Mouse (Mus musculus): Measurements from ENCODE around the gene Rab3gap2.

Gene Rab3gap2

DNA sequence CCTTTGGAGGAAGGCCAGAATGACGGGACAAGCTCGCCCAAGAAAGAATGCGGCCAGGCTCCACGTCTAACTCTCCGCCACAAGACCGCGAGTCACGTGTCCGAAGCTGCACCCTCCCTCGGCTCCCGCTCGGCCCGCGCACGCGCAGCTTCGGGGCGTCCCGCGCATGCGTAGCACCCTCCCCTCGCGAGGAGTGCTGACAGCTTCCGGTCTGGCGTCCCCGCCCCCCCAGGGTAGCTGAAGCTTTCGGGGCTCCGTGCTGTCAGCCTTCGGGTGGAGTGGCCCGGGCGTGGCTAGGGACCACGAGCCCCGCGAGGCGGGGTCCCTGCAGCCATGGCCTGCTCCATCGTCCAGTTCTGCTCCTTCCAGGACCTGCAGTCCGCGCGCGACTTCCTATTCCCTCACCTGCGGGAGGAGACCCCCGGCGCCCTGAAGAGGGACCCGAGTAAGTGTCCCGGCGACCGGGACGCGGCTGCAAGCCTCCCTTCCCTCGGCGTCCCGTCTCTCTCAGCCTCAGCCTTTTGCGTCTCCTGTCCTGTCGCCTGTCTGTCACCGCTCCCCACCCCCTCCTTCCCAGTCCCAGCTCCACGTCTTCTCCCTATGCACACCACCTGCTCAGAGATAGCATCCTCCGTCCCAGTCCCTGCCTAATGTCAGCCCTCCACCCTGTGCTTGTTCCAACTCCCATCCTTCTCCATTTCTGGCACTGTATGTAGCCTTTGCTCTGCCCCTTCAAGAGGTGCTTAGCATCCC is at the start of gene Rab3gap2:
Rab3gap2 (plus strand) TSS at position 209 of the 753 bp plus-strand sequence.
- peak; percentile 100 for DNase-seq

DNA sequence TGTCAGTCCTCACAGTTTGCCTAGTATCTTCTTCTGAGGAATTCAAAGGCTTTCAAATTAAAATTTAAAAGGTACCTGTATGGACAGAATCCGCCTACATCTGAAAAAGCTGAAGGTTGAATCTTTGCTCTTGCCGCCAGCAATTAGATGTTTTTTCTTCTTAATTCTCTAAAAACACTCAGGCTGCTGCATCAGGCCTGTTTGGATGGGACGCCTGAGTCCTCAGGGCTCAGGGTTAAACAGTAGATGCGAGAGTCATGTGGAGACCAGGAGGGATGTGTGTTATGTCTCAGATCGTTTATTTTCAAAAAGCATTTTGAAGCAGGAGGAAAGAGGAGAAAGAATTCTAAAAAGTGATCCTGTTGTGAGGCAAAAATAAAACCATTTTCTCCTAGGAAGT is 30.3 kb upstream of the Rab3gap2 start:
- DNase-seq, result no peak

DNA sequence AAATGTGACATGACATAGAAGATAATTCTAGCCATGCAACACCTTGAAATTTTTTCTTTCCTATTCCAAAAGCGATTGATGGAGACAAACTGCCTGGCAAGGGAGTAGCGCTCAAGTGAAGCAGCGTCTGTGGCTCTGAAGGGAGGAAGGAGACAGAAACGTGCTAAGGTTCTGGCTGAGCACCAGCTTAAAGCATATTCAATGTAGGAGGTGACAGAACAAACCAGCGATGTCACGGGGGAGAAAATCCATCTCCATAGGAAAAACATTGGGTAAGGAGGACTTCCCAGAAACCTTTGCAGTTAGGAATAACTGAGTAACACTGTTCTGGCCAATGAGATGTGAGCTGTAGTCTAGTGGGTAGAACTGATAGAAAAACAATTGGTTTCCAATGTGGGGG is 26.1 kb upstream of the Rab3gap2 start:
- no peak for DNase-seq

DNA sequence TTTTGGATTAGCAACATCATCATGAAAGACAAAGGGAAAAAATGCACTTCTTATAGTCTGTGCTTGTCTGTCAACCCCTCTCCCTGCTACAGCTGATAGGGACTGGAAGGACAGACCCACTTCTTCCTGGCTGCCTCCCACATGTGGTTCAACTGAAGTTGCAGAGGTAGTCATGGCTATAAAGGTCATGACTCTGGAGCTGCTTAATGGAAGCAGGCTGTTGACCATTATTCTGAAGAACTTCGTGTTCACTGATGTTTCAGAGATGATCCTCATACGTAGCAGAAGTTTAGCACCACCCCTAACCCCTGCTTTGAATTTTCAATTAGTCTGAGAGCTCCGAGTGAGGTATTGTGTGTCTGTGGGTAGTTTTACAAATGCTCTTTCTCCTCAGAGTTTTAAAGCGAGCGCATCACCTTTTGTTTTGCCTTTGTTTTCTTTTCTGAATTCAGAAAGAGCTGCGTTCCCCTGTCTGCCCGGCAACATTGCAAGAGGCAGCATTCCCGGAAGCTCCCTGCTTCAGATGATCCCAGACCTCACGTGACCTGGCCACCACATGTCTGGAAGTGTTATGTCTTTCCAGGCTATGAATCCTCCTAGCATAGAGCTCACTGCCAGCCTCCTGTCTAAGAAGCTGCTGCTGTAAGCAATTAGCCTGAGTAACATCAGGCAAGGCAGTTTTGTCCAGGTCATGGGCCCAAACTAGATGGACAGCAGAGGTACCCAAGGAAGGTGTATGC is 20.2 kb upstream of the Rab3gap2 start:
- DNase-seq, result peak; percentile 26 to 42

DNA sequence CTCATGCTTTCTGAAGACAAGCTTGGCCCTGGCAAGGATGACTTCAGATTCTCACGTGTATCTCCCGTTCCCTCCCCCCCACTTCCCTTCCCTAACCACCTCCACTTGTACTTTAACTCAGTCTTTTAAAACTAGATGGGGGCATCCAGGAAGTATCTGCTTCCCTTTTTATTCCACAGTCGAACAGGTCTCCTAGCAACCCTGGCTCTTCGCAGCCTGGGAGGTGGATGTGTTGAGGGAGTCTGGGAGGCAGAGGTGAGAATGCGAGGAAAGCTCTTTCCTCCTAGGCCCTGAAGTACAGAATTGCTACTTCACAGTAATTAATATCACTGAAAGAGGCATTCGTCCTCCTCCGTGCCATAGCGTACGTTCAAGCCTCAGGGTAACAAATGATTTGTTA is 18.4 kb upstream of the Rab3gap2 start:
- DNase-seq, result no peak

DNA sequence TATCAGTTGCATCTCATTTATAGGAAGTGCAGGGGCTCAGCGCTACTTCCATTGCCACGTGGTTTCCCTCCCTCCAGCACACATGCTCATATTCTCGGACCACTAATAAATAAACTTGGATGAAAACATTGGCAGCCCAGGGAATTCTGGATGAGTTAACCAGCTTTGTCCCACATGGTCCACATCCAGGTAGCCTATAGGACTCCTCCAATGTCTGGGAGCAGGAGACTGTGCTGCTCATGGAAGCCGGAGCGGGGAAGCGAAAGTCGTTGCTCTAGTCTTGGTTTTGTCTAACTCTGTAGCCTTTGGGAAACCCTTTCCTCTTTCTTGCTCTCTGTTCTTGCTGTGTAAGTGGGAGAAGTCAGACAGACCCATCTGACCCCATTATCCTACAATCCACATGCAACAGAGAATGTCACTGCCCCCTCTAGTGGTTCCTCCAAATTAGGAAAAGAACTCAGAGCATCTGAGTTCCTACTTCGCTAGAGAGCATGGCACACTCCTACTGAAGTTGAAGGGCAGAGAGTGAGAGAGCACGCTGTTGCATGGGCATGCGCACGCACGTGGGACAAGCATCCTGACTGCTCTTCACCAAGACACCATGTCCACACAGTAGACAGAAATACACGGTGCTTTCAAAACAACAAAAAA is 16.7 kb upstream of the Rab3gap2 start:
- peak; percentile 58 to 60 for DNase-seq

DNA sequence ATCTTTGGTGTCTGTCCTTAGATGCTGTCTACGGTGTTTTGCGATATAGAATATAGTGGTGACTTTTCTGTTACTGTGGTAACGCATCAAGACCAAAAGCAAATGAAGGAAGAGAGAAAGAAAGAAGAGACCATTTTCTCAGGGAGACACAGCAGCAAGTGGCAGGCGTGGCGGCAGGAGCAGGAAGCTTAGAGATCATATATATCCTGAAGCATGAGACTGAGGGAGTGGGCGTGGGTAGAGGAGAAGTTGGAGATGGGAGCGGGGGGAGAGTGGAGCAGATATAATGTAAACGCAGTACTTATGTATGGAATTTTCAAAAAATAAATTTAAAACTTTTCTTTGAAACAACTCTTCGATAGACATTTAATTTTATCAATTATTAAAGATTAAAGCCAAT is 14.0 kb upstream of the Rab3gap2 start:
- no peak for DNase-seq

DNA sequence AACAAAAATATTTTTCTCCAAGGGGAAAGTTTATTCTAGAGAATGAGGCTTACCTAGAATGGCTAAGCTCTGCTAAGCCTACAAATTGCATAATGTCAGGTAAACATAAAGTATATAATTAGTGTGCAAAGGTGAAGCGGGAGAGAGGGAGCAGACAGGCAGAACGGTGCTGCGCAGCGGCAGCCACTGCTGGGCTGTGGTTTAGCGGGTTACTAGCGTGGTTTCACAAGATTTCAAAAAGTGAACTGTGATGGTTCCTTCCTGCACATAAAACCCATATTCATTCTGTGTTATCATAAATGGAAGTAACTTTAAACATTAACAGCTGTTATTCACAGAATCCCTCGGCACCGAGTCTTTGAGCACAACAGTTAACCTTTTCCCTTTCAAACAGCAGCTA is 11.8 kb upstream of the Rab3gap2 start:
- DNase-seq, result no peak

DNA sequence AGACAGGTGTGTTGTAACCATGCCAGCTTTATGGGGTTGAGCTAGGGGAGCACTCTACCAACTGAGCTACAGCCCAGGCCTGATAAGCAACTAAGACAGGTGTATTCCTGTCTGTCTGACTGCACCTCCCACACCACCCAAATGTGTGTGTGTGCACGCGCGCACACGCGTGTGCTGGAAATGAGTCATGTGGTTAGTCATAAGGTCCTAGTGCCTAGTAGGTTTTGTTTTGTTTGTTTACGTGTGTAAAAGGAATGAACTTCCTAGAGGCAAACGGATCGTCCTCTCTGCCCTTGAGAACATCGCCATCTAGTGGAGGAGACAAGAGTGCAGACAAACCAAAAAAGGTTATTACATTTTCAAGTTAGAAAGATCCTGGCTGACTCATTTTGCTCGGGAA is 10.4 kb upstream of the Rab3gap2 start:
- peak; percentile 54 to 67 for DNase-seq

DNA sequence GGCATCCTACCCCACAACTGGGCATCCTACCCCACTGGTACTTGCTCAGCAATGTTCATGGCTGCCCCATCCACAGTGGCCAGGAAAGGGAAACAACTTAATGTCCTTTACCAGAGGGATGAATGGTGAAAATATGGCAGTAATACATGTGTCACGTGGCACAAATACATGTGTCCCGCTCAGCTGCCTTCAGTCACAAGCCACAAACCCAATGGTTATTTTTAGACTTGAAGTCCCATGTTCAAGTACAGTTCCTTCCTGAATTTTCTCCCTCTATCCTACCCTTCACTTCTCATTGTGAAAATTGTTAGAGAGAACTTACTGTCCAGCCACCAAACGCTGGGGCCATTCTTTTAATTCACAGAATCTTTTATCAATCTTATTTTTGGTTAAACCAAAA is 7.6 kb upstream of the Rab3gap2 start:
- DNase-seq, result no peak

DNA sequence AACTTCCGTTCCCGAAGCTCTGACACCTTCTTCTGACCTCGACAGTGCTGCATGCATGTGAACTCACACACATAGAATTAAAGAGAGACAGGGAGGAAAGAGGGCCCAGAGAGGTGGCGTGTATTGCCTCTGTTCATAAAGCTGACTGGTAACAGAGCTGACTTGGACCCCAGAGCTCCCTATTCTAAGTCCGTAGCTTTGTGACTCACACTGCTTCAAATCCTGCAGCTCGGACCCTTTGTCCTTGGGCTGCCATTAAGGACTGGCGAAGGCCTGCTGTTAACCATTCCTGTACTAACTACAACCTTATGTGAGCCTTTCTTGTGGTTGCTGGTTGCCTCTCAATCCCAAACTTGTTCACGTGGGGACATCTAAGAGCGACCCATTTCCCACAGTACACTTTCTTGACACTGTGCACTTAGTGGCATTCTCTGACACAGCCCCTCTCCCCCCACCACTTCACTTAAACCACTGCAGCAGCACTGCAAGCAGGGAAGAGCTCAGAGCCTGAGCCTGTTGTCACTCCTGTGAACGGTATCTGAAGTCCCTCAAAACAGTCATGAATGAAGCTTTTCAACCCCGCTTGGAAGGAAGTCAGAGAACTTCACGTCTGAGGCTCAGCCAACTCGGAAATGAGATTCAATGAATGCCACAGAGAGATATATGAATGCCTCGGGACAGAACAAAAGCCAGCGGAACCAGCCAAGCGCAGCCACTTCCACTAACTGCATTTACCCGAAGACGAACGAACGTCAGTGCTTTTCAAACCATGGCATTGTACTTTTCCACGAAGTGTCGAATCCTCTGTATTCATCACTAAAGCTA is 3.1 kb upstream of the Rab3gap2 start:
- no peak for DNase-seq

DNA sequence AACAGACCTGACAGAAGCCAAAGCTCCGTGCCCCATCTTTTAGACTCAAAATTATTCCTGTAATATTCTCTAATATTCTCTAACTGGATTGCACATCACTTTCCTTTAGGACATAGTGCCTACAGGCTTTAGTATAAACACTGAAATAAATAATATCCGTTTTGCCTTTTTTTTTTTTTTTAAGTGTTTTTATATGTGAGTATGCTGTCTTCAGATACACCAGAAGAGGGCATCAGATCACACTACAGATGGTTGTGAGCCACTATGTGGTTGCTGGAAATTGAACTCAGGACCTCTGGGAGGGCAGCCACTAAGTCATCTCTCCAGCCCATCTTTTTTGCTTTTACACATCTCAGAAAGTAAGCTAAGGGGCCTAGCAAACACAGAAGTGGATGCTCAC is 1.9 kb upstream of the Rab3gap2 start:
- no peak for DNase-seq

DNA sequence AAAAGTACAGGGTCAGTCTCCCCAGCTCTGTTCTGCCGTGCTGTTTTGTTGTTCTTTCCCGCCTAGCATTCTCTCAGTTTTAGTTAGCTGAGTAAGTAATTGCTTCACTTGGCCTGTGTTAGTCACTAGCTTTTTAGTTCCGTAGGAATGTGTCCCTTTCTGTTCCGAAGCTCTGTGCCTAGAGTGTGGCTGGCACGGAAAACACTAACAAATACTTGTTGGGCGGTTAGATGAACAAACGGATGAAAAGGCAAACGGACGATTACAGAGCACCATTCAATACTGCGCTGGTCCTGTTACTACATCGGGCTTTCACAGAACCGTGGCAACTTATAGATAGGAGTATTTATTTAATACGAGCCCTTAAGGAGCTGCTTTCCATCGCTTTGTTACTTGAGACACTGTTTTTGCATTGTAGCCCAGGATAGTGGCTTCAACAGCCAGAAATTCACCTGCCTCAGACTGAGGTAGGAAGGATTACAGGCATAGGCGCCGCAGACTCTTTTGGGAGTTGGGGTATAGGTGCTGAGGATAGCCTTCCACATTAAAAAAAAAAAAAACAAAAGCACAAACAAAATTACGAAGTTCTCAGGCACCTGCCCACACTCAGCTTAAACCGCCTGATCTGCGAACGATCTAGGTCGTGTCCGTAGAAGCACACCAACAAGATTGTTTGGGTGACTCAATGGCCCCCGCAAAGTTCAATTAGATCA is 565 bp upstream of the Rab3gap2 start:
- peak; percentile 23 to 31 for DNase-seq

DNA sequence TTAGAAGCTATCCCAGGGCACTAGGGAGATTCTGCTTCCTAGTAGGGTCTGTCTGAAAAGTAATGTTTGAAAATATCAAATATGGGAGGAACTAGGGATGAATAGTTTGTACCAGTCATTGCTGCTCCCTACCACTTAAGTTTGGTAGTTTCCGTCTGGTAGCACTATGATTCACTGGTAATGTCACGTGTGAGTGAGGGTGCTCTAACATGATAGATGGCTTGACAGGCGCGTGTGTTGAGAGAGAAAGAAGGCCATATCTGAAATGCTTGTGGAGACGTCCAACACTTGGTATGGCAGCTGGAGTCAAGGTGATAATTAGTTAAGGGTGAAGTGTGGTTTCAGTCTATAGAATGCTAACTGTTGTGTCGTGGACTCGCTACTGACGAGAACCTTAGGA is 1.2 kb downstream of the Rab3gap2 start:
- no peak for DNase-seq

DNA sequence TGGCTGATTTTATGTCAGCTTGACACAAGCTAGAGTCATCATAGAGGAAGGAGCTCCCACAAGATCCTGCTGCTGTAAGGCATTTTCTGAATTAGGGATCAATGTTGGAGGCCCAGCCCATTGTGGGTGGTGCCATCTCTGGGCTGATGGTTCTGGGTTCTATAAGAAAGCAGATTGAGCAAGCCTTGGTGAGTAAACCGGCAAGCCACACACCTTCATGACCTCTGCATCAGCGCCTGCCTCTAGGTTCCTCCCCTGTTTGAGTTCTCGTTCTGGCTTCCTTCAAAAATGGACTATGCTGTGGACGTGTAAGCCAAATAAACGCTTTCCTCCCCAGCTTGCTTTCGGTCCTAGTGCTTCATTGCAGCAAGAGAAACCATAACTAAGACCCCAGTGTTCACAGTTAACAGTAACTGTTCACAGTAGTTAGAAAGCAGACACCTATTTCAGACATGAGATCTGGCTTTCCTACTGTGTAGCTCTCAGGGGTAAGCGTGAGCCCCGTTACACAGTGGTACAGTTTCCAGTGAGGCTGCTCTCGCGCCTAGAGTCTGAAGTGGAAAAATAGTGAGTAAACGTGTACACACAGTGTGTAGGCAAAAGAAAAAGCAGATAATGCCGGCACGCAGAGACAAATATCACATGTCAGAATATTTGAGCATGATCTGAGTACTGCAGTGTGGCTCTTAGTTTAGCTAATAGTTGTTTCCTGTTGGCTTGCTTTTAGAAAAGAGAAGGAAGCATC is 4.1 kb downstream of the Rab3gap2 start:
- DNase-seq, result no peak

DNA sequence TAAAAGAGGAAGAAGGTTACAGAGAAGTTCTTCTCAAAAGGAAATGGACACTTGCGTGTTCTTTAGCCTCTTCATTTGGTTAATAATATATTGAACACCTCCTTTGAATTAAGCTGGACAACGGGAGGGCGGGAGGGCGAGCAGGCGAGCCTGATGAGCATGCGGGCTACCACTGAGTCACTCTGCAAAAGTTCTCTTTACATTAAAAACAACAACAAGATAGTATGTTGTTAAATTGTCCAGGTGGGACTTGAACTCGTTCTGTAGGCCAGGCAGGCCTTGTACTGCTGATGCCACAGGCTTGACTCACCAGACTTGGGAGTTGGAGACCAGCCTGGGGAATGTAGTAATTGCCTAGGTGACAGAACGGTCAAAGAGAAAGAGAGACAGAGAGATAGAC is 4.8 kb downstream of the Rab3gap2 start:
- no peak for DNase-seq

DNA sequence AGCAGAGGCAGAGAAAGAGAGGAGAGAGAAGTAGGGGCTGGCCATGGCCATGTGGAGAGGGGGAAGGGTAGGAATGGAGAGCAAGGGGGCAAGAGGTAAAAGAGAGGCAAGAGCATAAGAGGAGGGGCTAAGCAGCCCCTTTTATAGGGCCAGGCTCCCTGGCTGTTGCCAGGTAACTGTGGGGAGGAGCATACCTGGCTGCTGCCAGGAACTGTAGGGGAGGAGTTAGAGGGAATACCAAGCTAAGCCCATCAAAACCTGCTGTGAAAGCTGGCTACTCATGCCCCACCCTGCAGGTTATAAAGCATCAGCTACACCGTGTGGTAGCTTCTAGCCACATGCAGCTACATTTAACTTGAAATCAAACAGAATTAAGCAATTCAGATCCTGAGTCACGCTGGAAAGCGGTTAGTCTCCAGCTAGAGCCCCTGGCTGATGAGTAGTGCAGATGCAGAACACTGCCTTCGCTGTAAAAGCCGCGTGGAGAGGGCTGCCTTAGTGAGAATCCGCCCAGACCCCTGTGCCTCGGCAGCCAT is 5.8 kb downstream of the Rab3gap2 start:
- no peak for DNase-seq

DNA sequence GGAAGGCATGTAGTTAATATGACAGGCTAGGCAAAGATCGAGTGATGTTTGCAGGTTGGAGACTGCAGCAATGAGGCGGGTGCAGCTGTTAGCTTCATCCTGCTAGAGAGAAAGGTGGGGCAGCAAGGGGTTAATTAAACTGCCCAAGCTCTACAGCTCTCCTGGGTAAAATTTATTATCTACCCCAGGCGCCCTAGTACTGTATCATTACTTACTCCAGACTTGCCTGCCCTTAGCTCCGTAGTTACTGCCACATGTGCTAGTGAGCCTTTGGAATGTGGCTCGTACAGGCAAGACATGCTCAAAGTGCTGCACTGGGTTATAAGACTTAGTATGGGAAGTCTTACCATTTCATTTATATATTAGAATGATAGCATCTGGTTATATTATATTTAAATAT is 12.4 kb downstream of the Rab3gap2 start:
- DNase-seq, result no peak

DNA sequence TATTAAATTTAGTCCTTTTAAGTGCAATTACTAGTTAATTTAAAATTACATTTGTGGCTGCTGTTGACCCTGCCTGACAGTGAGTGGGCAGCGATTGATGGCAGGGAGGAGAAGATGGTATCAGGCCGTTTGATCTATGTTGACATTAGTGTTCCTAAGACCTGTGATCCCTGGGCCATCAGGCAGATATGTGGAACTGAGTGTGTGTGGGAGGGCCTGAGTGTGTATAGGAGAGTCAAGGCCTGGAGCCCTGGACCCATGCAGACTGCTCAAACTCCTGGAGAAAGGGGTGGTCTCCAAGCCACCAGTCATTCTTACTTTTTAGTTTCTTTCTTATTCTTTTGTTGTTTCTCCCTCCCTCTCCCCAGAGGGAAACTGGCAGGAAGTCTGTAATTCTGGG is 12.8 kb downstream of the Rab3gap2 start:
- no peak for DNase-seq

DNA sequence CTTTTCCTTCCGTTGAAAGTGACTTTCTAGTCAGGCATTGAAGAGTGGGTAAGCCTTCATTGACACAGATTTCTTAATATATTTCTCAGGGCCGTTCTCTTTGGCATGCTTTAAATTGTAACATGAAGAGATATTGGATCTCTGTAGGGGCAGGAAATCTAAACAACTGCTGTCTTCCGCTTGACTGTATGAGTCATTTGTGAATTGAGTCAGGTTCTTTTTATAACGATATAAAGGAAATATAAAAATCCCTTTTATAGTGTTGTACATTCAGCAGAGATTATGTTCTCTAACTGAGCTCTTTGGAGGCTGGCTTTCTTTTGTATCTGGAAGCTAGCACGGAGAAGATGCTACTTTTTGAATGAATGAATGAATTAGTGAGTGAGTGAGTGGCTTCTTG is 14.0 kb downstream of the Rab3gap2 start:
- no peak for DNase-seq

DNA sequence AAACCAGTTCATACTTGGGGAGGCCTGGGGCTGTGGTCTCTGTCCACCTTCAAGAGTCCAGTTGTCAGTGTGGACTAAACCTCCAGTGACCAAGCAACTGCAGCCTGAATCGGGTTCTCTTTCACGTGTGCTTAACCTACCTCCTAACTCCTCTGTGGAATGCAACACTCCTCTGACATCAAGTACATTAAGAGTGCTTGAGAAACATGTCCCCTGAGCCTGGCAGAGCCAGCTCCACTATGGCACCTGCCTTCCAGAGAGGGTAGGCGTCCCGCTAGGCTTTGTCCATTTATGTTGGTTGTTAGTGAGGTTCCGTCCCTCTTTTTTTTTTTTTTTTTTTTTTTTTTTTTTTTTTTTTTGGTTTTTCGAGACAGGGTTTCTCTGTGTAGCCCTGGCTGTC is 23.0 kb downstream of the Rab3gap2 start:
- DNase-seq, result no peak
